Mouse (Mus musculus) hindbrain, embryonic 11.5 days (tissue): ENCODE measurements around the gene Pcbp4. TPM values are rescaled to one million over a fixed set of nuclear protein-coding genes. Genes with fewer than 3 reads are reported as not detected.
A peak's percentile ranks its signal among the peaks of the same experiment; 100 is the strongest.

Source experiments
- ATAC-seq: fragments of 200-750 bp; cut with Nextera tagmentation; 2 replicates; pipeline ENCODE4 v1.8.0; 2017; ENCODE audit warnings: mild to moderate bottlenecking, moderate TSS enrichment, moderate library complexity; ENCODE audit not compliant: low FRiP score
- DNase-seq: peaks from one replicate; pipeline ENCODE4 v3.0.0-alpha.2; 2015; ENCODE audit warnings: low spot score
- H3K27ac ChIP-seq: fragments of 300-500 bp; sonication (generic); 2 replicates; pipeline ENCODE4 v1.5.1; 2014; ENCODE audit warnings: mild to moderate bottlenecking, low read depth, low read length
- H3K27me3 ChIP-seq: fragments of 300-500 bp; sonication (generic); 2 replicates; pipeline ENCODE4 v1.6.1; 2014; ENCODE audit warnings: mild to moderate bottlenecking, low read length, moderate library complexity, mixed read lengths; ENCODE audit not compliant: control insufficient read depth, insufficient read depth
- H3K36me3 ChIP-seq: fragments of 300-500 bp; sonication (generic); 2 replicates; pipeline ENCODE4 v1.6.1; 2014; ENCODE audit warnings: mild to moderate bottlenecking, low read length, moderate library complexity, mixed read lengths; ENCODE audit not compliant: control insufficient read depth, insufficient read depth
- H3K4me1 ChIP-seq: fragments of 300-500 bp; sonication (generic); replicated peaks from 2 replicates; pipeline ENCODE4 v1.6.1; 2014; ENCODE audit warnings: low read length, mixed read lengths; ENCODE audit not compliant: control insufficient read depth, insufficient read depth
- H3K4me2 ChIP-seq: fragments of 300-500 bp; sonication (generic); replicated peaks from 2 replicates; pipeline ENCODE4 v1.6.1; 2014; ENCODE audit warnings: mild to moderate bottlenecking, low read depth, low read length
- H3K4me3 ChIP-seq: fragments of 300-500 bp; sonication (generic); 2 replicates; pipeline ENCODE4 v1.5.1; 2014; ENCODE audit warnings: low read depth, low read length
- H3K9ac ChIP-seq: fragments of 300-500 bp; sonication (generic); 2 replicates; pipeline ENCODE4 v1.6.1; 2014; ENCODE audit warnings: low read depth, low read length
- H3K9me3 ChIP-seq: fragments of 300-500 bp; sonication (generic); 2 replicates; pipeline ENCODE4 v1.6.1; 2016; ENCODE audit warnings: low read length; ENCODE audit not compliant: control insufficient read depth
- WGBS: fragments of 180-500 bp; shearing (Covaris S2); extraction: QIAGEN DNeasy Blood & Tissue Kit; methylation state at CpG from one replicate; pipeline ENCODE4 v1.1.7; 2014; 5-methylcytosine and 5-hydroxymethylcytosine counted together
- polyA plus RNA-seq: library from polyadenylated mRNA; unstranded; fragments of >200 nt; fragmentation: Nextera tagmentation; extraction: Ambion mirVana; gene quantifications from 2 replicates; pipeline ENCODE4 v1.2.1, GENCODE M21; 2014

Pcbp4 gene
- polyA plus RNA-seq, 1 experiment from 2014 or later, result 222 TPM

DNA sequence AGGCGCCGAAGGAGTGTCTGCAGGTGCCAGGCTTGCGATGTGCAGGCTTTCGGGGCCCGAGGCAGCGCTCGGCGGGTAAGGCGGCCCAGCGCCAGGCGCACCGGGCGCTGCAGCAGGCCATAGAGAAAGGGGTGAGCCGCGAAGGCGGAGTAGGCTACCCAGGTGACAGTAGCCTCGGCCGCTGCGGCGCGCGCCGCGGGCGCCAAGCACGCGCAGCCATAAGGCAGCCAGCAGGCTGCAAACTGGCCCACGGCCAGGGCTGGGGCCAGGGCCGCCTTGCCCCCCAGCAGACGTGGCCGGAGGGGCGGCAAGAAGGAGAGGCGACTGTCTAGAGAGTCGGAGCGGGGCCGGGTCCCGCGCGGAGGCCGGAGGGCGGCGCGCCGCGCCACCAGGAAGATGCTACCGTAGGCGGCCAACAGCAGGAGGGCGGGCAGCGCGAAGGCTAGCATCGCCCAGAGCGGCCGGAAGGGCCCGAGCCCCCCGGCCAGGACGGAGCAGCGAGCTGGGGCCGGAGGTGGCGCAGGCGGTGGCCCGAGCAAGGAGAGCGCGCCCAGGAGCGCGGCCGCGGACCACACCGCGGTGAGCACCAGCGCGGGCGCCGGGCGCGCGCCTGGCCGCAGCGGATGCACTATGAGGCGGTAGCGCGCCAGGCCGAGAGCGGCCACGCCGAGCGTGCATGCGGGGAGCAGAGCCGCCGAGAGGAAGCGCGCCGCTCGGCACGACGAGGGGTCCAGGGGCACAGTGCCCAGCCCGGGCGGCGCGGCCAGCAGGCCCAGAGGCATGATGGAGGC is 11.9 kb downstream of the Pcbp4 start:
- Histone ChIP-seq H3K36me3 (peaks cover 23% of the 10 kb centered on the region), H3K4me1 (peaks cover 14% of the 10 kb centered on the region; the same call in 1 of the 2 replicates), H3K27me3 (no peaks in the 10 kb centered on the region), H3K4me2 (peak overlapping the region; percentile 95), H3K9me3 (no peaks in the 10 kb centered on the region), H3K4me3 (peak overlapping the region; percentile 43), H3K9ac (peak overlapping the region; percentile 68), H3K27ac (peak overlapping the region; percentile 60; the same call in 1 of the 2 replicates)
- DNase-seq (peak; percentile 78), ATAC-seq (peak; percentile 82)
- 1% methylated on average over 89 of the region's 99 CpGs for WGBS

- Histone ChIP-seq H3K27ac (peak within 1 kb of the TSS; percentile 60; the same call in 1 of the 2 replicates), H3K36me3 (peaks cover 18% of the 10 kb centered on the region), H3K9me3 (no peaks in the 10 kb centered on the region), H3K4me2 (peak within 1 kb of the TSS; percentile 95), H3K9ac (peak within 1 kb of the TSS; percentile 68), H3K4me1 (peaks cover 14% of the 10 kb centered on the region; the same call in 1 of the 2 replicates), H3K27me3 (no peaks in the 10 kb centered on the region), H3K4me3 (peak within 1 kb of the TSS; percentile 43)
- DNase-seq (no peak), ATAC-seq (peak; percentile 9)
- 28% methylated on average over 26 of the region's 26 CpGs for WGBS
These were observed 12.6 kb downstream of the Pcbp4 start, which contains the start of gene Gpr62 for GRCm38 (mm10) chr9:106465571-106466200. Gpr62 (minus strand) TSS chr9:106465938.

- Histone ChIP-seq H3K9me3 (no peaks in the 10 kb centered on the region), H3K9ac (no peak overlapping the region), H3K4me1 (peaks cover 16% of the 10 kb centered on the region; the same call in 1 of the 2 replicates), H3K4me3 (no peak overlapping the region), H3K27me3 (no peaks in the 10 kb centered on the region), H3K36me3 (peaks cover 12% of the 10 kb centered on the region; the same call in 1 of the 2 replicates), H3K27ac (no peak overlapping the region), H3K4me2 (no peak overlapping the region)
- 95% methylated on average over 6 of the region's 6 CpGs for whole genome bisulfite sequencing
- ATAC-seq (no peak), DNase-seq (no peak)
These were observed 13.6 kb downstream of the Pcbp4 start for GRCm38 (mm10) chr9:106466721-106467120.

- ATAC-seq (no peak), DNase-seq (no peak)
- Histone ChIP-seq H3K27me3 (no peaks in the 10 kb centered on the region), H3K9me3 (no peaks in the 10 kb centered on the region), H3K4me3 (no peak overlapping the region), H3K4me1 (peaks cover 17% of the 10 kb centered on the region; the same call in 1 of the 2 replicates), H3K9ac (no peak overlapping the region), H3K4me2 (no peak overlapping the region), H3K36me3 (peaks cover 7% of the 10 kb centered on the region; the same call in 1 of the 2 replicates), H3K27ac (no peak overlapping the region)
- 84% methylated on average over 7 of the region's 7 CpGs for WGBS
These were observed 14.7 kb downstream of the Pcbp4 start for GRCm38 (mm10) chr9:106467746-106468145.

- H3K4me3 ChIP-seq, result no peak overlapping the region
- DNase-seq, result no peak
- H3K9me3 ChIP-seq, result no peaks in the 10 kb centered on the region
- no peak overlapping the region for H3K4me2 ChIP-seq
- no peak overlapping the region for H3K27ac ChIP-seq
- no peaks in the 10 kb centered on the region for H3K36me3 ChIP-seq
- peaks cover 14% of the 10 kb centered on the region; the same call in 1 of the 2 replicates for H3K4me1 ChIP-seq
- 73% methylated on average over 6 of the region's 6 CpGs for WGBS
- no peak for ATAC-seq
- no peak overlapping the region for H3K9ac ChIP-seq
- no peaks in the 10 kb centered on the region for H3K27me3 ChIP-seq
These were observed 16.2 kb downstream of the Pcbp4 start for GRCm38 (mm10) chr9:106469317-106469716.

DNA sequence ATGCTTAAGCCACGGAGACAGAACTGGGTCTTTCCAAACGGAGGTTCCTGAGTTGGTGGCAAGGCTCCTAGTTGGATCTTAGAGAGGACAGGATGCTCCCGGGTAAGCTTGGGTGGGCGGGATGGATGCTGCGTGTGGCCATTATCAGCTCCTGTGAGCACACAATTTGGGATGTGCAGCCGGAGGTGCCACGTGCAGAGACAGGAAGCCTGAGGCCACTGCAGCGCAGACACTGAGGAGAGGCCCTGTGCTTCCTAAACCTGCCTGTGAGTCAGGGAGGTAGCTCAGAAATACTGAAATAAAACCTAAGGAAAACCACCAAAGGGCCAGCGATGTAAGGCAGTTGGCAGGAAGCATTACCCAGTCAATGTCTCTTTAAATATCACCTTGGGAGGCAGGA is 16.7 kb downstream of the Pcbp4 start:
- Histone ChIP-seq H3K9ac (no peak overlapping the region), H3K4me2 (no peak overlapping the region), H3K4me3 (no peak overlapping the region), H3K9me3 (no peaks in the 10 kb centered on the region), H3K27me3 (no peaks in the 10 kb centered on the region), H3K27ac (no peak overlapping the region), H3K4me1 (0 out of 2 replicates have a peak, but pooled peaks cover 10% of the 10 kb centered on the region), H3K36me3 (no peaks in the 10 kb centered on the region)
- no peak for ATAC-seq
- 74% methylated on average over 9 of the region's 9 CpGs for WGBS
- no peak for DNase-seq

DNA sequence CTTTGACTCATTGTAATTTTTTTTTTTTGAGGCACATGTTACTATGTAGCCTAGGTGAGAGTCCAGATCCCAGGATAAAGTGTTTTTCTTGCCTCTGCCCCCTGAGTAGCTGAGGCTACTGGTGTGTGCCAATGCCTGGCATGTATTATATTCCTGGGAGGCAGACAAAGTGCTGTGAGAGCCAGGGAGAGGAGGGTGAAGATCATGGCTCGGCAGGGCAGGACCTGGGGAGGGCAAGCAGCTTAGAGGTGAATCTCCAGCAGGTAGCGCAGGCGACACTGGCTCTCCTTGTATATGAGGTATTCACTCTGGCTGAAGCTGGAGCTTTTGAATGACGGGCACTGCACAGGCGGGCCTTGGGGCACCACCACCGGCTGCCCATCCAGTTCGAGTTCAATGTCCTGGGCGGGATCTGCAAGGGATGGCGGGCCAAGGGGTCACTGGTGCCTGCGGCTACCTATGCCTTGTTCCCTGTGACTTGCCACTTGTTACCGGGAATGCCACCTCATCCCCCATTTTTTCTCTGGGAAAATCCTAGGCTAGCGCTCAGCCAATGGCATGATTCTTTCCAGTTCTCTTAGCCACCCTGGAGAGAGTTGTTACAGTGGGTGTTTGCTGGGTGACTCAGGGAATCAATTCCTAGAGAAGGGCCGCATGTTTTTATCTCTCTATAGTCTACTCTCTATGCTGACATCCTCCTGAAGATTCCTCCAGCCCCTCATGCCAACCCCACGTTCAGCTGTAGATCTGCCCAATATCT is 18.1 kb downstream of the Pcbp4 start:
- ATAC-seq, result no peak
- Histone ChIP-seq H3K36me3 (no peaks in the 10 kb centered on the region), H3K4me1 (0 out of 2 replicates have a peak, but pooled peaks cover 4% of the 10 kb centered on the region), H3K9me3 (no peaks in the 10 kb centered on the region), H3K4me2 (no peak overlapping the region), H3K27me3 (no peaks in the 10 kb centered on the region), H3K4me3 (no peak overlapping the region), H3K27ac (no peak overlapping the region), H3K9ac (no peak overlapping the region)
- DNase-seq, result no peak
- 64% methylated on average over 14 of the region's 14 CpGs for WGBS

DNA sequence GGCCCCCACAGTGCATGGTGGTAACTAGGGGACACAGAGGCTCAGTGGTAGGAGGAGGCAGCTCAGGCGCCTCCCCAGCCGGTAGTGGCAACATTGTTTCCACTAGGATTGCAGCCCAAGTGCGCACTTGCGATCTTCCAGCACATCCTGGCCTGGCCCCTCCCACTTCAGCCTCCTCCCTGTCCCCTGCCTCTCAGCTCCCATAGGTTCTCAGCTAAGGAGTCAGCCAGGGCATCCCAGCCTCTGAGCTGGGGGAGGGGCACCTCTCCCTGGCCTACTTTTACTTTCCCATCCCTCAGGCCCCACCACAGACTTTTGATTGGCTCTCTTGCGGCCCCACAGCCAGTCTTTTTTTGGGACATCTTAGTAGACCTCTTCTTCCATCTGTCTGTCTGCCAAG is 18.8 kb downstream of the Pcbp4 start:
- DNase-seq (no peak), ATAC-seq (0 out of 2 replicates have a peak, but pooled peaks have one; percentile 13)
- no peaks in the 10 kb centered on the region for H3K27me3 ChIP-seq
- no peak overlapping the region for H3K9ac ChIP-seq
- no peaks in the 10 kb centered on the region for H3K36me3 ChIP-seq
- WGBS, result 11% methylated on average over 5 of the region's 5 CpGs
- no peaks in the 10 kb centered on the region for H3K9me3 ChIP-seq
- 0 out of 2 replicates have a peak, but pooled peaks cover 4% of the 10 kb centered on the region for H3K4me1 ChIP-seq
- H3K27ac ChIP-seq, result no peak overlapping the region
- H3K4me3 ChIP-seq, result no peak overlapping the region
- H3K4me2 ChIP-seq, result no peak overlapping the region
